Mouse (Mus musculus): ENCODE results near the gene Golgb1. TPM values are rescaled to one million over a fixed set of nuclear protein-coding genes. Genes with fewer than 3 reads are reported as not detected.

Golgb1 gene
- total RNA-seq, 1 experiment from 2014 or later = 58.3 TPM

- no peak for ATAC-seq (replicated peaks; ENCODE audit: low read depth, poor library complexity, severe bottlenecking)
Observed at GRCm38 (mm10) chr16:36914195-36914594, 39.3 kb downstream of the Golgb1 start.

GRCm38 (mm10) chr16:36918505-36918904 is 43.6 kb downstream of the Golgb1 start:
- ATAC-seq (replicated peaks; ENCODE audit: low read depth, poor library complexity, severe bottlenecking) = no peak

GRCm38 (mm10) chr16:36920410-36920809 is 45.5 kb downstream of the Golgb1 start:
- 0 out of 2 replicates have a peak, but pooled peaks have one; percentile 39 for ATAC-seq (replicated peaks; ENCODE audit: low read depth, poor library complexity, severe bottlenecking)

GRCm38 (mm10) chr16:36921067-36921613 is 46.2 kb downstream of the Golgb1 start:
- ATAC-seq (replicated peaks; ENCODE audit: low read depth, poor library complexity, severe bottlenecking) = no peak

- no peak for ATAC-seq (replicated peaks; ENCODE audit: low read depth, poor library complexity, severe bottlenecking)
Observed at GRCm38 (mm10) chr16:36921980-36922379, 47.0 kb downstream of the Golgb1 start.

GRCm38 (mm10) chr16:36924312-36924711 is 49.4 kb downstream of the Golgb1 start:
- no peak for ATAC-seq (replicated peaks; ENCODE audit: low read depth, poor library complexity, severe bottlenecking)

- no peak for ATAC-seq (replicated peaks; ENCODE audit: low read depth, poor library complexity, severe bottlenecking)
Observed at GRCm38 (mm10) chr16:36925351-36925750, 50.4 kb downstream of the Golgb1 start.

- no peak for ATAC-seq (replicated peaks; ENCODE audit: low read depth, poor library complexity, severe bottlenecking)
Observed at GRCm38 (mm10) chr16:36925797-36926196, 50.9 kb downstream of the Golgb1 start.

- ATAC-seq (replicated peaks; ENCODE audit: low read depth, poor library complexity, severe bottlenecking) = no peak
Observed at GRCm38 (mm10) chr16:36926514-36927447, 51.8 kb downstream of the Golgb1 start.

- ATAC-seq (replicated peaks; ENCODE audit: low read depth, poor library complexity, severe bottlenecking) = no peak; the same call in 1 of the 2 replicates
Observed at GRCm38 (mm10) chr16:36927495-36928105, 52.7 kb downstream of the Golgb1 start.

GRCm38 (mm10) chr16:36928106-36928500 is 53.2 kb downstream of the Golgb1 start:
- no peak for ATAC-seq (replicated peaks; ENCODE audit: low read depth, poor library complexity, severe bottlenecking)

GRCm38 (mm10) chr16:36929216-36929615 is 54.3 kb downstream of the Golgb1 start:
- ATAC-seq (replicated peaks; ENCODE audit: low read depth, poor library complexity, severe bottlenecking) = no peak

GRCm38 (mm10) chr16:36930231-36931136 is 55.5 kb downstream of the Golgb1 start:
- peak; percentile 34 for ATAC-seq (replicated peaks; ENCODE audit: low read depth, poor library complexity, severe bottlenecking)

GRCm38 (mm10) chr16:36931381-36931780 is 56.4 kb downstream of the Golgb1 start:
- no peak for ATAC-seq (replicated peaks; ENCODE audit: low read depth, poor library complexity, severe bottlenecking)

- no peak for ATAC-seq (replicated peaks; ENCODE audit: low read depth, poor library complexity, severe bottlenecking)
Observed at GRCm38 (mm10) chr16:36931976-36932375, 57.0 kb downstream of the Golgb1 start.

- ATAC-seq (replicated peaks; ENCODE audit: low read depth, poor library complexity, severe bottlenecking) = no peak
Observed at GRCm38 (mm10) chr16:36932546-36932945, 57.6 kb downstream of the Golgb1 start.

- 0 out of 2 replicates have a peak, but pooled peaks have one; percentile 10 for ATAC-seq (replicated peaks; ENCODE audit: low read depth, poor library complexity, severe bottlenecking)
Observed at GRCm38 (mm10) chr16:36934131-36934840, 59.3 kb downstream of the Golgb1 start.

GRCm38 (mm10) chr16:36934841-36935620 is 60.1 kb downstream of the Golgb1 start, which contains the start of gene Hcls1:
TSS of gene Hcls1 (plus strand) at chr16:36934983.
- ATAC-seq (replicated peaks; ENCODE audit: low read depth, poor library complexity, severe bottlenecking) = peak; percentile 76
